ENCODE assay signal across 13 mouse cellular contexts in the genomic region with DNA sequence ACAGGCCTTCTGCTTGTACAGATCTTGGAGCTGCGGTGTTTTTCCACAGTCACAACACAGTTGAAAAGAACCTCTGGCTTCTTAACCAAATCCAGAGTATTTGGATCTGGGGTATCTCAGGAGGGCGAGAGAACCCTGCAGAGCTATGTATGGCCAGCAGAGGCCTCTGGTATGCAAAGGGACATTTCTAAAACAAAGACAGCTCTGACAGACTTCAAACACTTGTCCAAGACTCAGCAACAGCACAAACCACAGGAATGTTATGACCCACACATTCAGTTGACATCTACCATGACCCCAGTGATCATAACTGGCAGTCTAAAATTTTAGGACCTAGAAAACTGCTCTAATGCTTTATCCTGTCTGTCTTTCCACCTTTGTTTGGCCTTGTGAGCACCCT.
DNase-seq lines count a peak whose midpoint lies in the region; ATAC-seq and TF ChIP-seq lines count a peak whose summit lies in the region.
"Had no signal": no experiment of that assay in that cellular context is flagged by ENCODE, and none has a peak within 500 bp of the region (broad histone marks: within the 10 kb centered on the region; RNA-seq: fewer than 3 reads in every experiment).

No protein-coding gene starts in this region.

- H3K4me3 ChIP-seq in heart, embryonic 11.5 days (ENCODE audit: low read depth, low read length) = no peak overlapping the region
- H3K4me3 ChIP-seq in liver, postnatal 0 days (ENCODE audit: low read depth, low read length) = no peak overlapping the region
- no peak overlapping the region for H3K4me3 ChIP-seq in liver, embryonic 12.5 days
- H3K4me3 ChIP-seq: forebrain, embryonic 13.5 days; heart, embryonic 13.5 days; lung, embryonic 15.5 days; neural tube, embryonic 12.5 days had no signal

- ATAC-seq in heart, embryonic 11.5 days (replicated peaks; ENCODE audit: insufficient number of reproducible peaks, low FRiP score, low TSS enrichment) = no peak
- ATAC-seq in liver, postnatal 0 days = no peak
- ATAC-seq in liver, embryonic 12.5 days = no peak
- no peak for ATAC-seq in Patski
- ATAC-seq: forebrain, embryonic 13.5 days had no signal

- H3K4me1 ChIP-seq in heart, embryonic 11.5 days (ENCODE audit: control insufficient read depth, insufficient read depth, low read length) = no peaks in the 10 kb centered on the region
- no peaks in the 10 kb centered on the region for H3K4me1 ChIP-seq in liver, postnatal 0 days (ENCODE audit: insufficient read depth)
- H3K4me1 ChIP-seq in liver, embryonic 12.5 days = no peaks in the 10 kb centered on the region
- H3K4me1 ChIP-seq: forebrain, embryonic 13.5 days; heart, embryonic 13.5 days; lung, embryonic 15.5 days; neural tube, embryonic 12.5 days had no signal

- peak; percentile 43 for TF ChIP-seq CTCF in liver, postnatal 0 days (IDR thresholded peaks at IDR 0.05; ENCODE audit: low read depth)
- TF ChIP-seq CTCF in Patski (IDR thresholded peaks at IDR 0.05) = peak; percentile 88

- DNase-seq in heart, adult 18-20 months = peak; percentile 2 to 4
- no peak for DNase-seq in liver, postnatal 0 days
- peak; percentile 33 for DNase-seq in Patski (ENCODE audit: low read depth, low spot score)
- peak; percentile 5 to 19 for DNase-seq in kidney, postnatal 4 days
- no peak for DNase-seq in left cerebral cortex, postnatal 10 days (ENCODE audit: extremely low spot score in 1 of 2, low spot score in 2 of 2)
- DNase-seq: cerebellum, adult 11-12 months; thymus, postnatal 14 days had no signal

- CTCF ChIA-PET in Patski (lab: Charles Lee) = no interaction called here

- POLR2A ChIA-PET in Patski (lab: Charles Lee) = no interaction called here

- intact Hi-C loops in left cerebral cortex, postnatal 10 days (cut with DNase I) = no loop called here

- TF ChIP-seq EP300 in liver, postnatal 0 days (IDR thresholded peaks at IDR 0.05; ENCODE audit: low read depth) = no peak

- in situ Hi-C loops in Patski (cut with MboI; ENCODE audit: low pct_unique_long_range_greater_than_20kb) = loop anchor here (25.0 kb wide), 1 partner anchor 526 kb away; no protein-coding TSS in a partner anchor

- WGBS in heart, embryonic 11.5 days (ENCODE audit: insufficient replicate concordance) = 44% methylated on average over 2 of the region's 2 CpGs
- WGBS in liver, postnatal 0 days (ENCODE audit: insufficient replicate concordance) = 64% methylated on average over 2 of the region's 2 CpGs
- WGBS in liver, embryonic 12.5 days (ENCODE audit: insufficient replicate concordance) = 55% methylated on average over 2 of the region's 2 CpGs

- H3K4me2 ChIP-seq in heart, embryonic 11.5 days = no peak overlapping the region
- H3K4me2 ChIP-seq in liver, postnatal 0 days (ENCODE audit: low read depth, low read length) = no peak overlapping the region
- H3K4me2 ChIP-seq in liver, embryonic 12.5 days = no peak overlapping the region
- H3K4me2 ChIP-seq: forebrain, embryonic 13.5 days; heart, embryonic 13.5 days; lung, embryonic 15.5 days; neural tube, embryonic 12.5 days had no signal

- no peaks in the 10 kb centered on the region for H3K9me3 ChIP-seq in heart, embryonic 11.5 days (replicated peaks; ENCODE audit: control insufficient read depth, low read length)
- H3K9me3 ChIP-seq in liver, postnatal 0 days (ENCODE audit: low read length) = no peaks in the 10 kb centered on the region
- no peaks in the 10 kb centered on the region for H3K9me3 ChIP-seq in liver, embryonic 12.5 days (replicated peaks)
- H3K9me3 ChIP-seq: forebrain, embryonic 13.5 days; heart, embryonic 13.5 days; lung, embryonic 15.5 days; neural tube, embryonic 12.5 days had no signal

- H3K27ac ChIP-seq in heart, embryonic 11.5 days (ENCODE audit: low read depth, low read length) = no peak overlapping the region
- no peak overlapping the region for H3K27ac ChIP-seq in liver, postnatal 0 days (ENCODE audit: low read depth)
- no peak overlapping the region for H3K27ac ChIP-seq in liver, embryonic 12.5 days
- H3K27ac ChIP-seq: forebrain, embryonic 13.5 days; heart, embryonic 13.5 days; lung, embryonic 15.5 days; neural tube, embryonic 12.5 days had no signal

- no peaks in the 10 kb centered on the region for H3K36me3 ChIP-seq in heart, embryonic 11.5 days (ENCODE audit: control insufficient read depth, insufficient read depth, low read length)
- H3K36me3 ChIP-seq in liver, postnatal 0 days (replicated peaks; ENCODE audit: insufficient read depth, low read length) = no peaks in the 10 kb centered on the region
- H3K36me3 ChIP-seq in liver, embryonic 12.5 days = no peaks in the 10 kb centered on the region
- H3K36me3 ChIP-seq: heart, embryonic 13.5 days; lung, embryonic 15.5 days; neural tube, embryonic 12.5 days had no signal

- H3K27me3 ChIP-seq in heart, embryonic 11.5 days (ENCODE audit: control insufficient read depth, insufficient read depth, low read length) = no peaks in the 10 kb centered on the region
- no peaks in the 10 kb centered on the region for H3K27me3 ChIP-seq in liver, postnatal 0 days (ENCODE audit: insufficient read depth, low read length)
- H3K27me3 ChIP-seq in liver, embryonic 12.5 days (replicated peaks) = no peaks in the 10 kb centered on the region
- no peaks in the 10 kb centered on the region for H3K27me3 ChIP-seq in Patski
- H3K27me3 ChIP-seq: forebrain, embryonic 13.5 days; heart, embryonic 13.5 days; lung, embryonic 15.5 days; neural tube, embryonic 12.5 days had no signal

- H3K9ac ChIP-seq in heart, embryonic 11.5 days (ENCODE audit: low read depth, low read length) = no peak overlapping the region
- H3K9ac ChIP-seq in liver, postnatal 0 days (replicated peaks) = no peak overlapping the region
- no peak overlapping the region for H3K9ac ChIP-seq in liver, embryonic 12.5 days
- H3K9ac ChIP-seq: forebrain, embryonic 13.5 days; heart, embryonic 13.5 days; lung, embryonic 15.5 days; neural tube, embryonic 12.5 days had no signal

Comparison
In these comparisons a context has a peak if more than half of its experiments do, and no peak if none do; other contexts are left out.
1. DNase-seq: peak in heart, adult 18-20 months (2 of 2), Patski (single experiment) and kidney, postnatal 4 days (2 of 2); none in liver, postnatal 0 days (single experiment) and left cerebral cortex, postnatal 10 days (0 of 2).